Mouse (Mus musculus): ENCODE data around the gene Erc2.

GRCm38 (mm10) chr14:28126842-28127241, 504.6 kb downstream of the Erc2 start:
- no peak for TF ChIP-seq CTCF (IDR thresholded peaks at IDR 0.05; ENCODE audit: low read depth)
- no peak for TF ChIP-seq EP300 (IDR thresholded peaks at IDR 0.05; ENCODE audit: low read depth)
